Mouse (Mus musculus) cerebellum, adult 2 months (tissue): Measurements from ENCODE around the gene Avil.

Experiments
- CTCF ChIP-seq: fragments of 200-500 bp; IDR thresholded peaks from 2 replicates; pipeline ENCODE4 v1.5.1; 2011; ENCODE audit warnings: low read depth, mild to moderate bottlenecking, control low read depth, low read length, moderate library complexity, borderline replicate concordance; ENCODE audit not compliant: insufficient read depth
- POLR2A ChIP-seq: fragments of 200-500 bp; IDR thresholded peaks from 2 replicates; pipeline ENCODE4 v1.6.1; 2011; ENCODE audit warnings: low read length, control low read depth, borderline replicate concordance; ENCODE audit not compliant: insufficient read depth

GRCm38 (mm10) chr10:126990313-126991056 lies 10.0 kb upstream of the Avil start:
- TF ChIP-seq POLR2A (no peak), CTCF (peak; percentile 99)
